Mouse (Mus musculus): ENCODE measurements around the gene Cend1.

Gene Cend1

DNA sequence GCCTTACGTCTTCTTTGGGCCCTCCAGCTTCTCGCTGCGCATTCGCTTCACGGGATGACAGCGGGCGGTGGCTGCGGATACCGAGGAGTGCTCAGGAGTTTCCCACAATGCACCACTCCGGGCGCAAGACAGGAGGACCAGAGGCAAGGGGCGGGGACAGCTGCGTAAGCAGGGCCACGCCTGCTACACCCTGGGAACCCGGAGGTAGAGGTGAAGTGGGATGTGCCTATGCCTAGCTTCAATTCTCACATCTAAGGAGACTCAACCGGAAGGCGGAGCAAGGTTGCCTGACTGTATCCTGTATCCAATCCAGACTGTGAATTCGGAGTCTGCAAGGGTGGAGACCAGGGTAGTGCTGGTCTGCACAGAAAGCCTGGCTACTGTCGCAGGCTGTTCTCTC, at the start of gene Cend1:
Gene Cend1, minus strand, starts transcription at position 182 of the 400 bp plus-strand sequence.
- no peak for DNase-seq (ENCODE audit: low read depth)

DNA sequence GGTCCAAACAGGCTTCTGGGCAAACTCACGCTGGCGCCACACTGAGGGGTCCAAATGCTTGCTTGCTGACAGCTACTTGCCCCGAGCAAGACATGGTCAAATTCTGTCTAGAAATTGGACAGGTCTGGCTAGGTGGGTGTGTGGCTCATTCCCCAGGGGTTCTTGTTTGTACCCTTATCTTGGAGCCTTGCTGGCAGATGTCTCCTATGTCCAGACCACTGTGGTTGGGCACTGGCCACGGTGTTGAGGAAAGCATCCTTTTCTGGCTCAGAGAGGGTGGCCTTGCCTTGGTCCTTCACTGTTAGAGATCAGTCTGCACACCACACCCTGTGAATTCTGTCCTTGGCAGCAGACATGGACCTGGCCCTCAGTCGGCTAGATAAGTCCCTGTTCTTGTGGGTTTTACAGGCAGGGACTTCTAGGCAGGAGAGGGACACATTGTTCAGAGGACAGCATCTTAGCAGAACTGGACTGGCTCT, 49.0 kb upstream of the Cend1 start:
- no peak for DNase-seq (ENCODE audit: low read depth)

DNA sequence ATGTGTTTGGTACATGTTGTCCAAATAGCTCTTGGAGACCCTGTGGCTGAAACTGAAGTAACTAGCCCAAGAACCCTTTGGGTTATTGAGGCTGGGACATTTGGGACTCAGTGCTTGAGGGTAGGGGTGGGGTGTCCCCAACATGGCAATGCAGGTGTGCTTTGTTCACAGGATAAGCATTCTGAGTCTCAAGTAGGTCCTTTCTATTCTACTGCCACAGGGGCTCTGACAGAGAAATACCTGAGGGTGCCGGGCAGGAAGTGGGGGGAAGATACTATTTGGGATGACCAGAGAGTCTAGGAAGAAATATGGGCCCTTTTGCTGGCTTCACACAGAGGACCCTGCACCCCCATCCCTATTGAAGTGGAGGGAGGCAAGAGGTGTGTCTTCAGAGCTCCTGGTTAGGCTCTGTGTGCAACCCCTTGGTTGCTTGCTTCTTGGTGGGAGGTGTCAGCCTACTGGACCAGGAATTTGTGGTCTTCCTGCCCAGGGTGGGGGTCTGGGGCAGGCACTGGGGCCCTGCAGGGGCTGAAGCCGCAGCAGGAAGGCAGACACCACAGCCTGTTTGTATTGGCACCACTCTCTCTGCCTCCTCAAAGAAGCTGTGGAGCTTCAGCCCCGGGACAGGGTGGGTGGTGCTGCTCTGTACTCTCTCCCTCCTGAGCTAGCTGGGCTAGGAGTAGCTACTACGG, 48.4 kb upstream of the Cend1 start:
- DNase-seq (ENCODE audit: low read depth) = no peak

DNA sequence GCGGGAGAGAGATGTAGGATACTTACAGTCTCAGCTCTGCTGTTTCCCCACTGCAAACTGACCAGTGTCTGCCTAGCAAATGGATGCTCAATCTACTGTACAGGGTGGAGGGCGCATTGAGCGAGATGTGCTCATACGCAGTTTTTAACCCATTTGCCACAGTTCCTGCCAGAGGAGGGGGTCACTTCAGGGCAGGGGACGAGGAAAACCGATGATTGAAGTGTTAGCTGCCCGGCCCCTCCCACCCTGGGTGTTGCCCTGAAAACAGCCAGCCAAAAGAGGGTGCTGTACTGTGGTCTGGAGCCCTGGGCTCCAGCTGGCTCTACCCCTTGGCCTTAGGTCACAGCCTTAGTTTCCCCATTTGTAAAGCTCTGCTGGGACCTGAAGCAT, 47.7 kb upstream of the Cend1 start:
- no peak for DNase-seq (ENCODE audit: low read depth)

DNA sequence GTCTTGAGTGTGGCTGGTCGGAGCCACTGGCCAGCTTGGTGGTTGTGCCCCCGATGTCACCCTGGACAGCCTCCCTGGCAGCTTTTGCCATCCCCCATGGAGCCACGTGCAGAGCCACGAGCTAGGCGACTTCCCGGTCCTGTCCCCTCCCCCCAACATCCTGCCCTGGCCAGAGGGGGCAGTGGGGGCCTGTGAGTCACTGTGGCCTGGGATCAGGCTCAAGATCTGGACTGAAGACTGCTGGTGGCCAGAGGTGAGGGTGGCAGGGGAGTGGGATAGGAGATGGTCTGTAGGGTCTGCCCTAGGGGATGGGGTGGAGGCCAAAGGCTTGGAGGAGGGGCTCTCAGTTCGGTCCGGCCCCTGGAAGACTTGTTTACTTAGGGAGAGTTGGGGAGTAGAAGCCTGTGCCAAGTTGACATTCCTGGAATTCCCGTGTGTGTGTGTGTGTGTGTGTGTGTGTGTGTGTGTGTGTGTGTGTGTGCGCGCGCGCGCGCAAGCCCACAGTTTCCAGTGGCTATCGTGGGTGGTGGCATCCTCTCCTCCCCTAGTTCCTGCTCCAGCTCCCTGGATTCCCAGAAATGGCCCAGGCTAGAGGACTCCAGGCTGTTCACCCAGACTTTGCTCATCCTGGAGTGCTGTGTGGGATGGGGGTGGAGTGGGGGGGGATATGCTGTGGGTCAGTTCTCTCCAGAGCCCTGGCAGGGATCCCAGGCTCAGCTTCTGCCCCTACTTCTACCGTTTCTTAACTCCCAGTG, 47.1 kb upstream of the Cend1 start:
- no peak for DNase-seq (ENCODE audit: low read depth)

DNA sequence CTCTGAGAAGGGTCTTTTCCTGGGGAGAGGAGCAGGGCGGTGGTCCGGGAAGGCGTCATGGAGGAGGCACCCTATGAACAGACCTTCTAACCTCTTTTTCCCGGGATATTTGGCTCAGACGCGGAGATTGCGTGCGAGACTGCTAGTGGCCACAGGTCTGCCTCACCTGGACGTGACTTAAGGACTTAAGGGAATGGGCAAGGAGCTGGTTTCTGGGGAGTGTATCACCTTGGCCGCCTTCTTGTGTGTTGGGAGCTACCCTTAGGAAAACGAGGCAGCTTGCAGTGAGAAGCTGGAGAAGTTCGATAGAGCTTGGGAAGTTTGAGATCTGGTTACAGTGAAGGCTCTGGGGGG, 46.5 kb upstream of the Cend1 start:
- DNase-seq (ENCODE audit: low read depth) = no peak

DNA sequence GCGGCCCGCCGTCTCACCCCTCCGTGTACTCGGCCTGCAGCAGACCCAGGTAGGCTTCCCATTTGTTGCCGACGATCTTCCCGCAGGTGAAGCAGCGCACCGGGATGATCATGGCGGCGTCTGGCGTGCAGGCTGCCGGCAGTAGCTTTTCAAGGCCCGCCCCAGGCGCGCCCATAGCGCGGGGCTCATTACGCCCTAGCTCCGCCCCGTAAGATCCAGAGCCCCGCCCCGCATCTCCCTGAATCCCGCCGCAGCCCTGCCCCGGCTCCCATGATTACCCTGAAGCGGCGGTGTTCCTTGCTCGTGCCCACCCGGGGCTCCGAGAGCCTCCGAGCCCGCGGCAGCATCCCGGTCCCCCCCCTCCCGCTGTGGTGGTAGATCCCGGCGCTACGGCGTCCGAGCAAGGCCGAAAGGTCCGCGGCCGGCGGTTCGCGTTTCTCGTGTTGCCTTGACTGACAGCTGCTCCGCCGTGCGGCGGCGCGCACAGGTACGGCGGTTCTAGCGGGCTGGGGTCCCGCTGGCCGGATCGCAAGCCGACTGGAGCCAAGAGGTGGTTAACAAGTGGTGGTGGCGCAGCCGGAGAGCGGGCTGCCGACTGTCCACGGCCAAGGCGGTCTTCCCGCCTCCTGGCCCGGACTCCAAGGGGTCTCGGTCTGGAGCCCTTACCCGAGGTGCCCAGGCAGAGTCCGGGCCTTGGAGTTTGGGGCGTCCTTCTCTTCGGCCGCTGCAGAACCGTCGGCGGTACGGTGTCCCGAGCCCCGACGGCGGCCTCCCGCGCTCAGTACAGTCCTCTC, 45.9 kb upstream of the Cend1 start, which contains the start of the genes Polr2l and Tspan4:
Gene Polr2l, minus strand, starts transcription at position 122 of the 794 bp plus-strand sequence.
Gene Tspan4, plus strand, starts transcription at position 230 of the 794 bp plus-strand sequence.
- DNase-seq (ENCODE audit: low read depth) = peak; percentile 75

DNA sequence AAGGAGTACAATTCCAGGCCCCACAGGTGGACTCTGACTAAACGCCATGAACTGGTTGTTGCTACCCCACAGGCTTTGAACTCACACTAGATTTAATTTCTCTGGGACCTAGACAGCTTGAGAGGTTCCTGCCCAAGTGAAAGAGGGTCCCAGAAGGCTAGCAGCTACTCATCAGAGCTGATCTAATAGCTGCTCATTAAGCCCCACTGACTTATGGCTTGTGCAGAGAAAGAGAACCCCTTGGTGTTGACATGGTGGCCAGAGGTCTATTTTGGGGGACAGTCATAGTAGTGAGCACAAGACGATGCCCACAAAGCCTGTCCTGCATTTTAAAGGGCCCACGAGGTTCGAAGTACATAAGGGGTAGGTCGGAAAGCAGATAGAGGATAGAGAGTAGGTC, 44.9 kb upstream of the Cend1 start:
- DNase-seq (ENCODE audit: low read depth) = no peak

DNA sequence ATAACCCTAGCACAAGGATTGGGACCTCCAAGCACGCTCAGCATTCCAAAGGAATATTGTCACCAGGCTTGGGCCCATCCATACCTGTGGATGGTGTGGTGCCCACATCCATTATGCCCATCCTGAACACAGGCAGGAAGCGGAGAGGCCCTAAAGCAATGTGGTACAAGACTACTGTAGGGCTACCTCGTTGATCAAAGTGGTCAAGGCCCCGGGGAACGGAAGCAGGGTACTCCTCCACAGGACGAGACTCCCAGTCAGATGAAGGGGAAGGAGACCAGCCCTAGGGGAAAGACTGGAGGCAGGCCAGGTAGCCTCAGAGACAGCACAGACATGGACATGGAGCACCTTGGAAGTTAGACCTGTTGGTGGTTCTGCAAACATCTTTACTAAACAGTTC, 43.5 kb upstream of the Cend1 start:
- DNase-seq (ENCODE audit: low read depth) = no peak

DNA sequence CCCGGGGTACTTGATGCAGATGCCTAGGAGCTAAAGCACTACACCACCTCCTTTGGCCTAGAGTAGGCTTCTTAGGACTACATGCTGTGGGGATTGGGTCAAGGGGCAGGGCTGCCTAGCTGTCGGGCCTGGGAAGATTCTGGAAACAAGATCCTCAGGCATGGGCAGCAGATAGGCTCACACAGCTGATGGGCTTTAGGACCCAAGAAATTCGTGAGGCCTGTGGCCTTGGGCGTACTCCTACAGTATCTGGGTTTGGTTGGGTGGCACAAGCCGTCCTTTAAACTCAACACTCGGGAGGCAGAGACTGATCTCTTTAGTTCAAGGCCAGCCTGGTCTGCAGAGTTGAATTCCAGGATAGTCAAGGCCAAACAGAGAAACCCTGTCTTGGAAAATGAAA, 42.9 kb upstream of the Cend1 start:
- no peak for DNase-seq (ENCODE audit: low read depth)

DNA sequence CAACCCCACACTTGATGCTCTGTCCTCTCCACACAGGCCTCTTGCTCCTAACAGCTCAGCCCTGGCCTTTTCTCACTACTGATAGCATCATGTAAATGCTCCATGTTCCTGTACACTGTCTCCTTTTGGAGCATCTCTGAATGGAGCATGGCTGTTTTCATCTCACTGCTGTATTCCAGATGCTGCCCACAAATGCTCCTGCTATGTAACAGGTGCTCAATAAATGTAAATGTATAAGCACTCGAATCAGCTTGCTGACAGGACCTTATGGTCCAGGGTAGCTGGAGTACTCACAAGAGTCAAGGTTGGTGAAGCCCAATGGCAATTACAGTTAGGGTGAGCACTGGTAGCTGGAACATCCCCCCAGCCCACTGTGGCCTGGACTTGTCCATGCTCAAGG, 41.9 kb upstream of the Cend1 start:
- DNase-seq (ENCODE audit: low read depth) = no peak

DNA sequence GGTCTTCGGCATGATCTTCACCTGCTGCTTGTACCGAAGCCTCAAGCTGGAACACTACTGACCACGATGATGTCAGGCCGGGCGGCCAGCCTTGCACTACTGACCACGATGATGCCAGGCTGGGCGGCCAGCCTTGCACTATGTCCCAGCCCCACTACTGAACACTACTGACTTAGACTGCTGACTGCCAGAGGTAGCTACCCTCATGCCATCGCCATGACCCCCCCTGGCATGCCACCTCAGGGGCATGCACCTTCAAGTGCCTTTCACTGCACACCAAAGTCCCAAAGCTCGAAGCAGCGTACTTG, 41.3 kb upstream of the Cend1 start:
- no peak for DNase-seq (ENCODE audit: low read depth)

DNA sequence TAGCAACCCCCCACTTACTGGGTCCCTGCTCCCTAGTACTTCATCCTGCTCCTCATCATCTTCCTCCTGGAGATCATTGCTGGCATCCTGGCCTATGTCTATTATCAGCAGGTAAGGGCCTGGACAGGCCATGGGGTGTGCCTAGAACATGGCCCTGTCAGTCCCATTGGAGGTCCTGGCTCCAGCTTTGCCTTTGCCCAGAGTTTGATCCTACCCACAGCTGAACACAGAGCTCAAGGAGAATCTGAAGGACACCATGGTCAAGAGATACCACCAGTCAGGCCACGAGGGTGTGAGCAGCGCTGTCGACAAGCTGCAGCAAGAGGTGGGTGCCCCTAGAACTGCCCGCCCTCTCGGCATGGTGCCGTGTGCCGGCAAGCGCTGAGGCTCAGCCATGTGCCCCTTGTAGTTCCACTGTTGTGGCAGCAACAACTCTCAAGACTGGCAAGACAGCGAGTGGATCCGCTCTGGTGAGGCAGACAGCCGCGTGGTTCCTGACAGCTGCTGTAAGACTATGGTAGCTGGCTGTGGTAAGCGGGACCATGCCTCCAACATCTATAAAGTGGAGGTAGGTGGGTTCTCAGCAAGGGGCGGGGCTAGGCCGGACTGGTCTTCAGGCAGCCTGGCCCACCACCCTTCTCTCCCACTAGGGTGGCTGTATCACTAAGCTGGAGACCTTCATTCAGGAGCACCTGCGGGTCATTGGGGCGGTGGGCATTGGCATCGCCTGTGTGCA, 40.8 kb upstream of the Cend1 start:
- no peak for DNase-seq (ENCODE audit: low read depth)

DNA sequence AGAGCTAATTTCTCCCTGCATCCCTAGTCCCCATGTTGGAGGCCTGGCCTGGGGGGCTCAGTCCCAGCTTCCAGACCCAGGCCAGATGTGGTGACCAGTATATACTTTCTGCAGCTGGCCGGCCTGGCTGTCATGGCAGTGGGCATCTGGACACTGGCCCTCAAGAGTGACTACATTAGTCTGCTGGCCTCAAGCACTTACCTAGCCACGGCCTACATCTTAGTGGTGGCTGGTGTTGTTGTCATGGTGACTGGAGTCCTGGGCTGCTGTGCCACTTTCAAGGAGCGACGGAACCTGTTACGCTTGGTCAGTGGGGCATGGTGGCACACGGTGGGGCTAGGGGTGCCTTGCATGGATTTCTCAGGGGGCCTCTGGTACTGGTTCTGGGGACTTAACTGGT, 40.1 kb upstream of the Cend1 start:
- DNase-seq (ENCODE audit: low read depth) = no peak

DNA sequence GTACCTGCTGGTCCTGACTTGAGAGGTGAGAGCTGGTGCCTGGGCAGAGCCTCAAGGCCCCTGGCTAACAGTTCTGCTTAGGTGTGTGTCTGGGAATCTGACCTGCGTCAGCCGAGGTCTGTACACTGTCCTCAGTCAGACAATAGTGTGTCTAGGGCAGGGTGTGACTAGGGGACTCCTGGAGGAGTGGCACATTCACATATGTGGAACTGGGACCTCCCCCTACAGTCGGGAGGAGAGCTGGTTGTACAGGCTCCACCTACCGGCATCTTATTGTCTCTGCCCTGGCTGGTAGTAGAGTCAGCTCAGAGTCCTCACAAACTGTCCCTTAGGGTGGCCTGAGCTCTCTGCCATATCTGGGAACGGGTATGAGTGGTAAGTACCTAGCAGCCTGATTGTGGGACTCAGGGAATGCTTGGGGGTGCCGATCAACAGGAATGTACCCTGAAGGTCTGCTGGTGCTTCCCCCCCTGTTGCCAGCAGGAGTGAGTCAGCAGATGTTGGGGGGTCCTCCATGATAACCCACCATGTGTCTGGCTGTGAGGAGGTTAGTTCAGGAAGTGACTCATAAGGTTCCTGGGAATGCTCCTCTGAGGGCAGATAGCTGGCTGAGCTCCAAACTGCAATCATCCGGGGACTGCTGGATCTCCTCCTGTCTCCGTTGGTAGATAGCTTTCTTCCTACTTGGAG, 39.4 kb upstream of the Cend1 start:
- DNase-seq (ENCODE audit: low read depth) = peak; percentile 77

DNA sequence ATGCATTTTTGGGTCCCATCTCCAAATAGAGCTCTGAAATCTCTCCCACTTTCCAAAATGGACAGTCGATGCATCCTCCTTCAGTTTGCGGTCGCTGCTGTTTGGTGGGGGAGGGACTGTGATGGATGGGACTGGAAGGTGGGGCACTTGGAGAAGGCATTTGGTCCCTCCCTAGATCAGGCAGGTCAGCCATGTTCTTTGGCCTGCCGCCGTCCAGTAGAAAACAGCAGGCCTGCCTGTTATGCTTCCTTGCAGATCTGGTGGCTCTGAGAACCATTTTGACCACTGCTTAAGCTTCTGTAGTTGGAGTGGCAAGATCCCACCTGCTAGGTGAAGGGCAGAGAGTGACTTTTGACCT, 38.9 kb upstream of the Cend1 start:
- DNase-seq (ENCODE audit: low read depth) = no peak

DNA sequence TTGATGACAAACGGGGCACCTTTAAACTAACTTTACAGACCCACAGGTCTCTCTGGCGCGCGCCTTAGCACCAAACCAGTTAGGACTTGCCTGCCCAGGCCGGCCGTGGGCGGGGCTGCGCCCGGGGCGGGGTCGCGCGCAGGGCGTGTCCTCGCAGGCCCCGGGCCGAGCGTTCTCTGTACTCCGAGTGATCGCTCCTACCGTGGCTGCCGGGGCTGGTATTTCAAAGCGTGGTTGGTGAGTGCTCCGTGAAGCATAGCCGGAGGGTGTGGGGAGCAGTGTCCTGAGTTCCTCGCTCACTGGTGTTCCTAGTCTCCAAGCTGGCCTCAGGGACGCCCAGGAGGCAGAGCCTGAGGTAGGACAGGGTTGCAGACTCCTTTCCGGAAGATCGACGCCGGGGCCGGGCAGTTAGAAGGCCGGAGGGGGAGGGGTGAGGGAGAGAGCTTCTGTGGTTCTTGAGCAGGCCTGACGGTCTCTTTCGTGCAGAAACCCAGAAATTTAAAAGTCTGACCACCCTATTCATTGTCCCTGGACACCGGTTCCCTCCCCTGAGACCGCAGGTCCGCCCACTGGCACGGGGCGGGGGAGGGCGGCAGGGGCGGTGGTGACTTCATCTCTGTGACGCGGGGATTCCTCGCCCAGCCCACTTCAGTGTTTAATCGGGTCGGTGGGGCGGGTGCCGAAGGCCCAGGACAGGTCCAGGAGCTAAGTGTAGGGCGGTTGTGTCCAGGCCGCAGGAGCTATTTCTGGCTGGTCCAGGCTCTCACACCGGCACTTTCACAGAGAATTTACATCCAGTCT, 38.1 kb upstream of the Cend1 start, which contains the start of gene Cd151:
Gene Cd151, plus strand, starts transcription at position 163 of the 801 bp plus-strand sequence.
- no peak for DNase-seq (ENCODE audit: low read depth)

DNA sequence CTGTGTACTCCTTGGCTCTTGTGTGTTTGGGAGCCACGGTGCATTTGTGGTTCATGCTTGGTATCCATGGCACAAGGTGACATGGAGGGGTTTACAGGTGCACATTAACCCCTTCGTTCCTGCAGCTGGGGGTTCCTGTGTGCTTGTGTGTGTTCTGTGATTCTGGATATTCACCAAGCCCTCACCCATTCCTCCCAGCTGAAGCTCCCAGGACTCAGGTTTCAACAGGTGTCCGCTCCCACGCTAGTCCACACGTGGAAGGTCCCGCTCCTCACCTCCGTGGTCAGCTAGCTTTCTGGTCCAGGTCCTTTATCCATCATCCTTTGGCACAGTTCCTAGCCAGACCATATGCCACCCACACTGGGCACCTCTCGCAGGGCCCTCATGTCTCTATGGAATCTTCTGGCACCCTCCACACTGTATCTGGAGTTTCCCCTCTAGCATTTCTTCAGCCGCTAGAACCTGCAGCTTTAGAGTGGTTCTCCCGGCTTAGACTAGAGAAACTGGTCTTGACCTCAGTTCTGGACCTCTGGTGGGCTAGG, 37.4 kb upstream of the Cend1 start:
- no peak for DNase-seq (ENCODE audit: low read depth)

DNA sequence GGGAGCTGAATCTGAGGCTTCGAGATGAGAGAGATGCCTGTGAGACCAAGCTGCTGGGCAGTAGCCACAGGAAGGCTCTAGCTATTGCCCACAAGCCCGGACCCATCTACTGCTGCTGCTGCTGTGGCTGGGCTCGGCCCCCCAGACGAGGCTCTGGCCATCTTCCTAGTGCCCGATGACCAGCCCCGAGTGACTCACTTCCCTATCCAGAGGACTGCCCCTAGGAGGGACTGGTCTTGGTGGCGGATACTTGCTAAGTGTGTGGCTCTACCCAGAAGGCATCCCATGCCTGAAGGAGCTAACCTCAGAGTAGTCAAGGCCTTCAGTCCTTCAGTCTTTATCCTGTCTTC, 36.7 kb upstream of the Cend1 start:
- DNase-seq (ENCODE audit: low read depth) = no peak

DNA sequence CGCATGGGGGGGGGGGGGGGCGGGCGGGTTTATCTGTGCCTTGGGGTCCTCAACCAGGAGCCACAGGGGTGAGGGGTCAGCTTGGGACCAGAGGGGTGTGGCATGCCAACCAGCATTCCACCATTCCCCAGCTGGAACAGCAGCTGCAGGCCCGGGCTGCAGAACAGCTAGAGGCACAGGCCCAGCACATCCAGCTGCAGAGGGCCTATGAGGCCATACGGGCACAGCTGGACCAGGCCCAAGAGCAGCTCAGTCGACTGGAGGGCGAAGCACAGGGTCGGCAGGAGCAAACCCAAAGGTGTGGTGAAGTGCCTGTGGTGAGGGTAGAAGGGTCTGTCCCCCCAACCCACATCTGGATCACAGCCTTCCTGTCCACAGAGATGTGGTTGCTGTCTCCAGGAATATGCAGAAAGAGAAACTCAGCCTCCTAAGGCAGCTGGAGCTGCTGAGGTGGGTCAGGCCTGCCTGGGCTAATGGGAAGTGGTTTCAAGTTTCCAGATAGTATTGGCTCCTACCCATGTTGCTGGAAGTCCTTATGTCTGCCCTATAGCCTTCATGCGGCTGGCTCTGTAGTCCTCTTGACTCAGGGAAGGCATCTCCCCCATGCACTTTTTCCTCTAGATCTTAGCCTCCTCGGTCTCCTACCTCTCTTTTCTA, 36.2 kb upstream of the Cend1 start:
- DNase-seq (ENCODE audit: low read depth) = no peak
